Mouse (Mus musculus): ENCODE results near the gene Amfr. TPM values are rescaled to one million over a fixed set of nuclear protein-coding genes. Genes with fewer than 3 reads are reported as not detected.
A peak's percentile ranks its signal among the peaks of the same experiment; 100 is the strongest.

Gene Amfr
- polyA plus RNA-seq, 1 experiment from 2014 or later, result 67.2 TPM

GRCm38 (mm10) chr8:93960909-93961308, 51.7 kb downstream of the Amfr start:
- Histone ChIP-seq H3K4me2 (no peak overlapping the region), H3K9me3 (replicated peaks) (no peaks in the 10 kb centered on the region), H3K36me3 (peaks cover 16% of the 10 kb centered on the region), H3K27me3 (replicated peaks) (no peaks in the 10 kb centered on the region), H3K4me1 (replicated peaks) (0 out of 2 replicates have a peak, but pooled peaks cover 3% of the 10 kb centered on the region), H3K9ac (no peak overlapping the region), H3K27ac (ENCODE audit: poor library complexity, severe bottlenecking) (no peak overlapping the region), H3K4me3 (no peak overlapping the region)
- no peak for ATAC-seq (ENCODE audit: insufficient number of reproducible peaks, low FRiP score)
- WGBS, result 43% methylated on average over 6 of the region's 6 CpGs

- ATAC-seq (ENCODE audit: insufficient number of reproducible peaks, low FRiP score), result no peak
- 85% methylated on average over 9 of the region's 9 CpGs for WGBS
- H3K9me3 ChIP-seq (replicated peaks), result no peaks in the 10 kb centered on the region
Measured at GRCm38 (mm10) chr8:93958402-93958801, 54.2 kb downstream of the Amfr start.

GRCm38 (mm10) chr8:93952511-93952910, 60.1 kb downstream of the Amfr start:
- Histone ChIP-seq H3K9ac (no peak overlapping the region), H3K27me3 (replicated peaks) (no peaks in the 10 kb centered on the region), H3K4me1 (replicated peaks) (peaks cover 8% of the 10 kb centered on the region; the same call in 1 of the 2 replicates), H3K9me3 (replicated peaks) (no peaks in the 10 kb centered on the region), H3K36me3 (peaks cover 32% of the 10 kb centered on the region), H3K27ac (ENCODE audit: poor library complexity, severe bottlenecking) (no peak overlapping the region), H3K4me2 (no peak overlapping the region), H3K4me3 (no peak overlapping the region)
- no peak for ATAC-seq (ENCODE audit: insufficient number of reproducible peaks, low FRiP score)
- WGBS, result 77% methylated on average over 9 of the region's 9 CpGs

More at GRCm38 (mm10) chr8:93958402-93958801, 54.2 kb downstream of the Amfr start:
- Histone ChIP-seq H3K36me3 (peaks cover 28% of the 10 kb centered on the region), H3K9ac (no peak overlapping the region), H3K27ac (ENCODE audit: poor library complexity, severe bottlenecking) (no peak overlapping the region), H3K4me3 (no peak overlapping the region), H3K4me2 (no peak overlapping the region), H3K27me3 (replicated peaks) (no peaks in the 10 kb centered on the region), H3K4me1 (replicated peaks) (0 out of 2 replicates have a peak, but pooled peaks cover 3% of the 10 kb centered on the region)

DNA sequence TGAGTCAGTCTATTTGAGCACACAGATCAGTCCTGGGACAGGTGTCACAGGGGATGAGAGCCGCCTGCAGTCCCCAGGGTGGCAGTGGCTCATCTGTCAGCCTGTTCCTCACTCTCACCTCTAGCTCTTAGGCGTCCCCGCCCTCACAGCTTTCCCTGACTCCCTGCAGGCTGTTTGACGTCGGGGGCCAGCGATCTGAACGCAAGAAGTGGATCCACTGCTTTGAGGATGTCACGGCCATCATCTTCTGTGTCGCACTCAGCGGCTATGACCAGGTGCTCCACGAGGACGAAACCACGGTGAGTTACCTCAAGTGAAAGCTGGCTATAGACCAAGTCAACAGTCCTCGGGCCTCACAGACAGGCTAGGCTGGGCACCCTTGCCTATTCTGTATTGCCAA, 62.5 kb downstream of the Amfr start:
- Histone ChIP-seq H3K4me2 (no peak overlapping the region), H3K27me3 (replicated peaks) (no peaks in the 10 kb centered on the region), H3K4me3 (no peak overlapping the region), H3K9ac (no peak overlapping the region), H3K27ac (ENCODE audit: poor library complexity, severe bottlenecking) (no peak overlapping the region), H3K9me3 (replicated peaks) (no peaks in the 10 kb centered on the region), H3K36me3 (peaks cover 19% of the 10 kb centered on the region; the same call in 1 of the 2 replicates), H3K4me1 (replicated peaks) (peaks cover 21% of the 10 kb centered on the region)
- ATAC-seq (ENCODE audit: insufficient number of reproducible peaks, low FRiP score), result no peak
- 62% methylated on average over 14 of the region's 14 CpGs for WGBS

DNA sequence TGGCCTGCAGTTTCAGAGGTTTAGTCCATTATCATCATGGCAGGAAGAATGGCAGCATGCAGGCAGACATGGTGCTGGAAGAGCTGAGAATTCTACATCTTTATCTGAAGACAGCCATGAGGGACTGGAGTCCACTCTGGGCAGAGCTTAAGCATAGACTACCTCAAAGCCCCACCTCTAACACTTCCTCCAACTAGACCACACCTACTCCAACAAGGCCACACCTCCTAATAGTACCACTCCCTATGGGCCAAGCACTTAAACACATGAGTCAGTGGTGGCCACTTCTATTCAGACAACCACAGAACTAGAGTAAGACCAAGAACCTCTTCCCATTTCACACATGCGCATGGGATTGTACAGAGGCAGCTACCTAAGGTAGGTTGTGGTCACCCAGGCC, 66.2 kb downstream of the Amfr start:
- H3K4me3 ChIP-seq, result no peak overlapping the region
- WGBS, result 91% methylated on average over 1 of the region's 1 CpGs
- no peak overlapping the region for H3K4me2 ChIP-seq
- no peaks in the 10 kb centered on the region for H3K27me3 ChIP-seq (replicated peaks)
- no peaks in the 10 kb centered on the region for H3K9me3 ChIP-seq (replicated peaks)
- no peak for ATAC-seq (ENCODE audit: insufficient number of reproducible peaks, low FRiP score)
- H3K9ac ChIP-seq, result no peak overlapping the region
- H3K36me3 ChIP-seq, result peaks cover 9% of the 10 kb centered on the region; the same call in 1 of the 2 replicates
- H3K4me1 ChIP-seq (replicated peaks), result peaks cover 33% of the 10 kb centered on the region
- no peak overlapping the region; the same call in 1 of the 2 replicates for H3K27ac ChIP-seq (ENCODE audit: poor library complexity, severe bottlenecking)

DNA sequence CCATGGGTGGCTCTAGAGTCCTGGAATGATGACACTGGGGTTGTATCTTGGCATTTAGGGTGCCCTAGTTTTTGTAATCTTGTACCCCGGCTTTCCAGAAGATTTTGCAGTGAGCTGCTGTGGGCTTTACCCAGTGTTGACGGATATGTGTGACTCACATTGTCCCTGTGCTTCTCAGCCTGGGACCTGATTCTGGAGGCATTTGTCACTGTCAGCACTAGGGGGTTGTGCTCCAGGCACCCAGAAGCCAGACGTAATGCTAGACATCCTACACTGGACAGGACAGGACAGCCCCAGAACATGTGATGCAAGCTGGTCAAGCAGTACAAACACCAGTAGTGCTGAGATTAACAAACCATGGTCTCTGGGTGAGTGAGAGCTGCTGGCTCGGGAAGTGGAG, 66.9 kb downstream of the Amfr start:
- ATAC-seq (ENCODE audit: insufficient number of reproducible peaks, low FRiP score), result peak; percentile 37; the same call in 1 of the 2 replicates
- Histone ChIP-seq H3K4me3 (no peak overlapping the region), H3K9ac (no peak overlapping the region), H3K27ac (ENCODE audit: poor library complexity, severe bottlenecking) (no peak overlapping the region), H3K9me3 (replicated peaks) (no peaks in the 10 kb centered on the region), H3K27me3 (replicated peaks) (no peaks in the 10 kb centered on the region), H3K4me2 (no peak overlapping the region), H3K4me1 (replicated peaks) (peaks cover 35% of the 10 kb centered on the region), H3K36me3 (0 out of 2 replicates have a peak, but pooled peaks cover 4% of the 10 kb centered on the region)
- 29% methylated on average over 4 of the region's 4 CpGs for WGBS

GRCm38 (mm10) chr8:93941636-93942054, 71.0 kb downstream of the Amfr start:
- ATAC-seq (ENCODE audit: insufficient number of reproducible peaks, low FRiP score), result no peak
- Histone ChIP-seq H3K4me2 (no peak overlapping the region), H3K27me3 (replicated peaks) (no peaks in the 10 kb centered on the region), H3K27ac (ENCODE audit: poor library complexity, severe bottlenecking) (peak overlapping the region; percentile 66), H3K9ac (no peak overlapping the region), H3K36me3 (no peaks in the 10 kb centered on the region), H3K9me3 (replicated peaks) (no peaks in the 10 kb centered on the region), H3K4me3 (no peak overlapping the region), H3K4me1 (replicated peaks) (peaks cover 40% of the 10 kb centered on the region)
- WGBS, result 25% methylated on average over 4 of the region's 4 CpGs

- Histone ChIP-seq H3K9me3 (replicated peaks) (no peaks in the 10 kb centered on the region), H3K27me3 (replicated peaks) (no peaks in the 10 kb centered on the region), H3K4me2 (no peak overlapping the region), H3K4me3 (no peak overlapping the region), H3K9ac (peak overlapping the region; percentile 1; the same call in 1 of the 2 replicates), H3K27ac (ENCODE audit: poor library complexity, severe bottlenecking) (peak overlapping the region; percentile 66), H3K36me3 (no peaks in the 10 kb centered on the region), H3K4me1 (replicated peaks) (peaks cover 31% of the 10 kb centered on the region)
- WGBS, result 35% methylated on average over 11 of the region's 11 CpGs
- no peak for ATAC-seq (ENCODE audit: insufficient number of reproducible peaks, low FRiP score)
Measured at GRCm38 (mm10) chr8:93940542-93941423, 71.9 kb downstream of the Amfr start.

GRCm38 (mm10) chr8:93938193-93938592, 74.4 kb downstream of the Amfr start:
- Histone ChIP-seq H3K9ac (no peak overlapping the region), H3K27ac (ENCODE audit: poor library complexity, severe bottlenecking) (no peak overlapping the region), H3K9me3 (replicated peaks) (no peaks in the 10 kb centered on the region), H3K4me3 (no peak overlapping the region), H3K36me3 (no peaks in the 10 kb centered on the region), H3K4me1 (replicated peaks) (peaks cover 27% of the 10 kb centered on the region), H3K27me3 (replicated peaks) (no peaks in the 10 kb centered on the region), H3K4me2 (no peak overlapping the region)
- 77% methylated on average over 3 of the region's 3 CpGs for whole genome bisulfite sequencing
- no peak for ATAC-seq (ENCODE audit: insufficient number of reproducible peaks, low FRiP score)

DNA sequence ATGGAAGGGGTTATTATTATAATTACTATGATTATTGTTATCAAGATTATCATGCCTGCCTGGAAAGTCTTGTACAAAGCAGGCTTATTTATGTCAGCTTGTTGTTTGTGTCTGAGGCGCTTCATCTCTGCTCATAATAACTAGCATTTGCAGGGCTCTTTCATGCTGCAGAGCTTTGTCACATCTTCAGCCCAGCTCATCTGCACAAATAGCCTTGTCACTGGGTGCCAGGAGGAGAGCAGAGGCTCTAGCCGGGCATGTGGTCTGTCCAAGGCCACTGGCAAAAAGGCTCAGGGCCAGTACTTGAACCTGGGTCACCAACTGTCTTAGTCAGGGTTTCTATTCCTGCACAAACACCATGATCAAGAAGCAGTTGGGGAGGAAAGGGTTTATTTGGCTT, 79.4 kb downstream of the Amfr start:
- ATAC-seq (ENCODE audit: insufficient number of reproducible peaks, low FRiP score), result no peak
- Histone ChIP-seq H3K4me1 (replicated peaks) (no peaks in the 10 kb centered on the region; the same call in 1 of the 2 replicates), H3K4me2 (no peak overlapping the region), H3K27me3 (replicated peaks) (no peaks in the 10 kb centered on the region), H3K9me3 (replicated peaks) (no peaks in the 10 kb centered on the region), H3K36me3 (no peaks in the 10 kb centered on the region), H3K27ac (ENCODE audit: poor library complexity, severe bottlenecking) (no peak overlapping the region), H3K4me3 (no peak overlapping the region), H3K9ac (no peak overlapping the region)
- 74% methylated on average over 2 of the region's 2 CpGs for WGBS

- no peaks in the 10 kb centered on the region for H3K27me3 ChIP-seq (replicated peaks)
- H3K4me1 ChIP-seq (replicated peaks), result no peaks in the 10 kb centered on the region
- 32% methylated on average over 6 of the region's 6 CpGs for WGBS
- no peaks in the 10 kb centered on the region for H3K9me3 ChIP-seq (replicated peaks)
- no peak overlapping the region for H3K4me3 ChIP-seq
- H3K27ac ChIP-seq (ENCODE audit: poor library complexity, severe bottlenecking), result no peak overlapping the region
- no peaks in the 10 kb centered on the region for H3K36me3 ChIP-seq
- ATAC-seq (ENCODE audit: insufficient number of reproducible peaks, low FRiP score), result no peak
- H3K9ac ChIP-seq, result no peak overlapping the region
- no peak overlapping the region for H3K4me2 ChIP-seq
Measured at GRCm38 (mm10) chr8:93932873-93933272, 79.8 kb downstream of the Amfr start.
